Mouse (Mus musculus) spleen, postnatal 14 days (tissue): Measurements from ENCODE around the gene Astl.

Experiments used
- DNase-seq, 2 experiments: peaks; one replicate each; pipeline ENCODE4 v3.0.0; 2021 to 2022; ENCODE audit warnings: low spot score in 2 of 2

Astl gene

GRCm38 (mm10) chr2:127367126-127367820 is 28.8 kb downstream of the Astl start:
- no peak for DNase-seq

DNA sequence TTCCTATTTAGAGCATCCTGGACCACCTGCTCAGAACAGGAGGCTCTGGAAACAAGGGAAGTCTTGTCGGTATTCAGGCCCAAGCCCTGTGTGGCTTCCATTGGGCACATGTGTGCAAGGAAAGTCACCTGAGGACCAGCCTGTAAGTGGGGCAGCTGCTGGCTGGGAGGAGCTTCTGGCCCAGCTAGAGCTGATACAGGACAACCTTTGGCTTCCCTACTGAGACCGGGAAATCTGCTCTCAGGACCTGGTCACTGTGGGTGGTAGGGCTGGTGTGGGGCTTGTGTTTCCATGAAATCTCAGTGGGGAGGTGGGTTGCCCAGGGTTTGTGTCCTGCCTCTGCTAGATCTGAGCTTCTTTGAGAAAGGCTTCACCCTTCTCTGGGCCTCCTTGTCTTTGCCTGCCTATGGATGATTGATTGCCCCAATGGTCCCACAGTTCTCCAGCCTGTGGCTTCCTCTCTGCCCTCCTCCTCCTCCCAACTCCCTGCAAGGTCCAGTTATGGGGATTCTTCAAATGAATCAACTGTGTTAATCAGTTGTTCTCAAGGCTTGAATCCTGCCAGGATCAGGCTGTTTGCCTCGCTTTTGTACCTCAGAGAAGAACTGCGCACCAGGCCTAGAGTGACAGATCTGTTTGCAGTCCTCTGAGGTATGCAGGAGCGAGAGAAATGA is 31.4 kb downstream of the Astl start:
- DNase-seq: no peak

GRCm38 (mm10) chr2:127370561-127371483 is 32.4 kb downstream of the Astl start:
- DNase-seq: no peak

DNA sequence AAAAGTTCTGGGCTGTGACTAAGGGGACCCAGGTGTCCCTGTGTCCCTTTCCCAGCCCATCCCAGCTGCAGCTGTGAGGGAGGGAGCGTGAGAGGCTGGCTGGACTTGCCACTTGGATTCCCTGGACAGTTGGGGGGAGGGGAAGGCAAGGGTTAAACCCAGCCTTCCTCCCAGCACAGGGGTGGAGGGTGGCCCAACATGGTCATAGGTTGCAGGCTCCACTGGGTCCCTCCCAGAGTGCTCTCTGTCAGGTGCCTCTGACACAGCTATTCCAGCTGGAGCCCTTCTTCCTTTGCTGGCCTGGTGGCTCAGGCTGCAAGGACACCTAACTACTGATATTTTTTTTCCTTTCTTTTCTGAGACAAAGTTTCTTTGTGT is 33.0 kb downstream of the Astl start:
- no peak for DNase-seq

- no peak for DNase-seq
Measured at GRCm38 (mm10) chr2:127372082-127372481, 33.6 kb downstream of the Astl start.

DNA sequence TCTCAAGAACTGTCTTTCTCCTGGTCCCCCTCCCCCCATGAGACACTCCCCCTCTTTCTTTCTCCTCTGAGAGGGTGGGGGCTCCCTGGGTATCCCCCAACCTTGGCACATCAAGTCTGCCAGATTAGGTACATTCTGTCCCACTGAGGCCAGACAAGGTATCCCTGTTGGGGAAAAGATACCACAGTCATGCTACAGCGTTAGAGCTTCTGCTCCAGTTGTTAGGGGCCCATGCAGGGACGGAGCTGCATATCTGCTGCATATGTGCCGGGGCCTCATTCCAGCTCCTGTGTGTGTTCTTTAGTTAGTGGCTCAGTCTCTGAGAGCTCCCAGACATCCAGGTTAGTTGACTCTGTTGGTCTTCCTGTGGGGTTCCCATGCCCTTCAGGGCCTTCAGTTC is 35.7 kb downstream of the Astl start:
- DNase-seq: no peak

DNA sequence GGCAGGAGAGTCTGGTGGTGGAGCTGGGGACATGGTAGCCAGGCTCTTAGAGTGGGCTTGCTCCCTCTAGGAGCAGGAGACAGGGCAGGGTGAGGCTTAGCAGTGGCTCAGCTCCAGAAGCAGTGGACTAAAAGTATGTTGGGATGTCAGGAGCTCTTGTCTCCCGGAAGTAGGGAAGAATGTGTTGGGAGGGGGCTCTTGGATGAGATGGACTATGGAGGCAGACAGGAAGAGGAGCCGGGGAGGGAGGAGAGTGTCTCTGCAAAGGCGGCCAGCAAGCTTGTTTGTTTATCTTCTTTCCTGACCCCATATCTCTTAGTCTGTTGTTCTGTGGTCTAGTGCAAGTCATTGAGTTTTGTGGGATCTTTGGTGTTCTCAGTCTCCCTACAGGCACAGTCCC is 36.6 kb downstream of the Astl start:
- no peak for DNase-seq

DNA sequence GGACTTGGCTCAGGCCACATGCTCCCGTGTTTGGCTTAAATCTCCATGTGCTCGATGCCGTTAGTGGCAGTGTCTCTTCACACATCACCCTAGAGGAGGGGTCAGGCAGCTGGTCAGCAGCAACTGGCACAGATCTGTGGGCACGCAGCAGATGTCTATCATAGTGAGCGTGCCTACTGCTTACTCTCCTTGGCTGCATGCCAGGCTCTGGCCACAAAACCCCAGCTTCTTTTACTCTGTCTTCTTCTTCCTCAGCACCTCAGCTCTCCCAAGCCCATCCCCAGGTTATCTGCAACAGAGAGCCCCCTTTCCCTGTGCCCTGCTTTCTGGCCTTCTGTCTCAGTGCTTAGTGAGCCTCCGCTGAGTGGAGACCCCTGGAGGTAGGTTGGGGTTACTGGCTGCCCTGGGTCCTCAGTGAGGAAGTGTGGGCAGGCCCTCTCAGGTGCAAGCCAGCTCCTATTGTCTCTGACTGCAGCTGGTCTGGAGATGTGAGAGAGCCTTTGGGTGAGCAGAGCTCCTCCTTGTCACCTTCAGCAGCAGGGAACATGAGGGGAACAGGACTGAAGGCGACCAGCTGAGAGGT is 37.4 kb downstream of the Astl start:
- no peak for DNase-seq

- DNase-seq: no peak
Measured at GRCm38 (mm10) chr2:127376423-127377051, 38.1 kb downstream of the Astl start.

GRCm38 (mm10) chr2:127377942-127378610 is 39.6 kb downstream of the Astl start:
- no peak for DNase-seq

GRCm38 (mm10) chr2:127378611-127378990 is 40.2 kb downstream of the Astl start:
- no peak for DNase-seq

GRCm38 (mm10) chr2:127379250-127379649 is 40.8 kb downstream of the Astl start:
- no peak for DNase-seq

- no peak for DNase-seq
Measured at GRCm38 (mm10) chr2:127383881-127384280, 45.4 kb downstream of the Astl start.

GRCm38 (mm10) chr2:127387521-127387920 is 49.1 kb downstream of the Astl start:
- DNase-seq: no peak

DNA sequence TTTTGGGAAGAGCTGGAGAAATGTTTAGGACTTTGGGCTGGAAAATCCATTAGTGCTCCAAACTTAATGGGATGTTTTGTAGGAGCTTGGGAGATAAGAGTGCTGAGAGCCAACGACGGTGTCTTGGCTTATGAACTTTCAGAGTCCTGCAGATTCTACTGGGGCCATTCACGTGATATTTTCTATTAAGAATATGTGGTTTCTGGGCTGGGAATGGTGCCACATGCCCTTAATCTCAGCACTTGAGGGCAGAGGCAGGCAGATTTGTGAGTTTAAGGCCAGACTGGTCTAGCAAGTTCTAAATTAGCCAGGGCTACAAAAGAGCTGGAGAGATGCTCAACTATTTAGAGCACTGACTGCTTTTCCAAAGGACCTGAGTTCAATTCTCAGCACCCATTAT is 51.9 kb downstream of the Astl start:
- no peak for DNase-seq

- no peak for DNase-seq
Measured at GRCm38 (mm10) chr2:127390846-127391245, 52.4 kb downstream of the Astl start.

GRCm38 (mm10) chr2:127391323-127391722 is 52.9 kb downstream of the Astl start:
- no peak for DNase-seq

- DNase-seq: no peak
Measured at GRCm38 (mm10) chr2:127394606-127395161, 56.2 kb downstream of the Astl start.

- no peak for DNase-seq
Measured at GRCm38 (mm10) chr2:127398738-127399137, 60.3 kb downstream of the Astl start.
